Mouse (Mus musculus) MEL-GATA-1-ER (cell line): ENCODE measurements around the gene P2ry6.

Experiments
- DNase-seq: peaks from one replicate; pipeline ENCODE4 v3.0.0-alpha.2; 2012; ENCODE audit warnings: low read depth; ENCODE audit errors: extremely low read depth

The P2ry6 gene

DNA sequence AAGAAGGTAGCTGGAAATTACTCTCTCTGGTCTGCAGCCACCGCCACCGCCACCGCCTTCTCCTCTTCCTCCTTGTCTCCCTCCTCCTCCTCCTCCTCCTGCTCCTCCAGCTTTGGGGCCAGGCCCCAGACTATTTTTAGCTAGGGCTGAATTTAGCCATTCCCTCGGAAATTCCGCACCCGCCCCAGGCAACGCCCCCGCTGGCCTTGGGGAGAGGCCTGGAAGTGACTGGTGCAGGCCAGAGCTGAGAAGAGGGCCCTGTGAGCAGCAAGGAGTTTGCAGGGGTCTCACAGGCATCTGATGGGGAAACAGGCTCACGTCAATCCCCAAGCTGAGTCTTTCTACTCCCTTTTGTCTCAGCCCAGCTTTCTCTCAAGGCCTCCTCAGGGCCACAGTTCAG, 56.3 kb downstream of the P2ry6 start:
- DNase-seq: no peak

DNA sequence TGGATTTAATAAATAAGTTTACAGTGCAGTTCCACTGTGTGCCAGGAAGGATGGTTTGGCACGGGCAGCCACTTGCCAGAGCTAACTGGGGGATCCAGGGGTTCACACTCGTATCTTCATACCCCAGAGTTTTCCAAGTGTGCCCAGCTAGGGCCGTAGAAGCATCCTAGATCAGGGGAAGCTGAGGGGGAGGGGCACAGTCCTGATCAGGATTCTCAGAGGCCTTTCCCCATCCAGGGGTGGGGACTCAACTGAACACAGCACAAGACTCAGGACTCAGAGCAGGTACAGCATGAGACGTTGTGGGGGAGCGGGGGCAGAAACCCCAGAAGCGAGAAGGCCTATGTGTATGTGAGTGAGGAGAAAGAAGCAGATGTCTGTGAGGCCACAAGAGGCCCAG, 56.7 kb downstream of the P2ry6 start:
- no peak for DNase-seq

DNA sequence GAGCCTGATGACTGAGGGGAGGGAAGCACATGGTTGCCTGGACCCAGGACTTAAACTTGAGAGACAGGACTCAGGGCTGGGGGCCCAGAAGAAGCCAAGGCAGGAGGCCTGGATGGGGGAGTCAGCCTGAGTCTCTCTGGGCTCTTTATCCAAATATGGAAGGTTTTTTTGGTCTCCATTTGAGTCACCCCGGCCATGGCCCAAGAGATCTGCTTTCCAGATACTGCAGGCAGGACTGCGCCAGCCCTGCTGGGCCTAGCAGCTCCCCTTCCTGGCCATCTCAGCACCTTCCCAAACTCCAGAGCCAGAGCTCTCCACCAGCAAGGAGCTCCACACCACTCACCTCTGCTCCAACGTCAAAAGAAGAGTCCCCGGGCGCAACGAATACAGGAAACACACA, 57.9 kb downstream of the P2ry6 start:
- no peak for DNase-seq

GRCm38 (mm10) chr7:100915204-100915603, 59.2 kb downstream of the P2ry6 start:
- DNase-seq: no peak

DNA sequence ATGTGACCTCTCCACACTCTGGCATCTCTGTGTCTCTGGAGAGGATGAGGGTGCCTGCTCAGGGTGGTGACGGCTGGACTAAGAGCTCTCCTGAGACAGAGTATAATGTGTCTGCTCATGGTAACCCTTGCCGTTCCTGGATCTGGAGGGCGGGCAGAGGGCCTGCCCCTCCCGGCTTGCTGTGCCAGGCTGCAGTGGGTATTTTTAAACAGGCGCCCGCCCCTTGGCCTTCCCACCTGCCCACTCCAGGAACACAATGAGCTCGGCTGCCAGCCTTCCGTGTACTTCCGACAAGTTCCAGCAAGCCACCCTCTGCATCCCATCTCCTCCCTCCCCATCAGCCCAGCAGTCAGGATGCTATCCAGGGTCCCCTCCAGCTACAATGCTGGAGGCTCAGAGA, 62.7 kb downstream of the P2ry6 start:
- DNase-seq: no peak

DNA sequence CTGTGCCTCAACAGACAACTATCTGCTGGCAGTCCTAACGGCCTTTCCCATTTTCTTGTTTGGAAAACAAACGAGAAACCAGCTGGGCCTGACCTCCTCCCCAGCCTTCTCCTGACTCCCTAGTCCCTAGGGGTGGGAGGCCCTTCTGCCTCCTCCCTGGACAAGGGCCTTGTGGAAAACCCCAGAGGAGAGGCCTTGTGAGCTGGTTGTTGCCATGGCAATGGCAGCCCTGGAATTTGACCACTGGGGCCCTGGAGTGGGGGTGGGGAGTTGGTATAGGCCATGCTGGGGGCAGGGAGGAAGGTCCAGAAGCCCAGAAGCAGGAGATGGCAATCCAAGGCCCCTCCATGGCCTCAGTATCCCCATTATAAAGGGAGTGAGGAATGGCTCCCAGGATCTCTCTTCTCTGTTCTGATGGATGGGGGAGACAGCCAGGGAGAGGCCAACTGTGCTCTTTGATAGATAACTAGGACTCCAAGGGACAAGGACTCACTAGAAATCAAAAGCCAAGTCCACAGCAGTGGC, 63.1 kb downstream of the P2ry6 start:
- DNase-seq: no peak

DNA sequence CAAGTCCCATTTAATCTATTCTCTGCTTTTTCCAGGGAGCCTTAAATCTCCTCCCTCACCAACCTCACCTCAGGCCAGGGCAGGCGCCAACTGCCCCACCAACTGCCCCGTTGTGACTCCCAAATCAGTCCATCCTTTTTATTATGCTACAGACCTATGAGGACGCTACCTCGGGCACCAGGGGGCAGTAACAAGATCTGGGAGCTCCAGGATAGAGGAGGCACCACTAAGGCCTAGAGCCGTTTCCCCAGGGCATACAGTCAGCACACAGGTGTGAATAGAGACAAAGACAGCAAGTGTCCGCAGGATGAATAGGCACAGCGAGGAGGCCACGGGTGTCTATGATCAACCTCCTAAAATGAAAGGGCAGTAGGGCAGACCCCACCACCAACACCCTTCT, 65.9 kb downstream of the P2ry6 start:
- no peak for DNase-seq

DNA sequence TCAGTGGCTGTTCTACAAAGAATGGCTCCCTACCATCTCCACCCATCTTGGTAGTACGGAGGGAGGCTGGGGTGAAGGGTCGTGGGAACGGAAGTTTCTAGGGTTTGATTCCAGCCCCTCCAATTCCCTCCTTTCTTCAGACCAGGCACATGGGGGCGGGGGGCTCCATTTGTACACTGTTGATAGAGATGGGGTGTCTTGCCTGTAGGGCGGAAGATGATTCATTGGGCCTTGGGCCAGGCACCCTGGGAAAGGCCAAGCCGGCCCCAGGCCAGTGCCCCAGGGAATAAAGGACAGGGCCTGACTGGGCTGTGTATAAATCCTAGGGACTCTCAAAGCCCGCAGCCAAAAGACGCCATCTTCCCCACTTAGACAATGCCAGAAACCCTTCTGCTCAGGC, 66.4 kb downstream of the P2ry6 start:
- no peak for DNase-seq

- peak; percentile 30 for DNase-seq
These were observed 67.2 kb downstream of the P2ry6 start for GRCm38 (mm10) chr7:100907231-100907630.

DNA sequence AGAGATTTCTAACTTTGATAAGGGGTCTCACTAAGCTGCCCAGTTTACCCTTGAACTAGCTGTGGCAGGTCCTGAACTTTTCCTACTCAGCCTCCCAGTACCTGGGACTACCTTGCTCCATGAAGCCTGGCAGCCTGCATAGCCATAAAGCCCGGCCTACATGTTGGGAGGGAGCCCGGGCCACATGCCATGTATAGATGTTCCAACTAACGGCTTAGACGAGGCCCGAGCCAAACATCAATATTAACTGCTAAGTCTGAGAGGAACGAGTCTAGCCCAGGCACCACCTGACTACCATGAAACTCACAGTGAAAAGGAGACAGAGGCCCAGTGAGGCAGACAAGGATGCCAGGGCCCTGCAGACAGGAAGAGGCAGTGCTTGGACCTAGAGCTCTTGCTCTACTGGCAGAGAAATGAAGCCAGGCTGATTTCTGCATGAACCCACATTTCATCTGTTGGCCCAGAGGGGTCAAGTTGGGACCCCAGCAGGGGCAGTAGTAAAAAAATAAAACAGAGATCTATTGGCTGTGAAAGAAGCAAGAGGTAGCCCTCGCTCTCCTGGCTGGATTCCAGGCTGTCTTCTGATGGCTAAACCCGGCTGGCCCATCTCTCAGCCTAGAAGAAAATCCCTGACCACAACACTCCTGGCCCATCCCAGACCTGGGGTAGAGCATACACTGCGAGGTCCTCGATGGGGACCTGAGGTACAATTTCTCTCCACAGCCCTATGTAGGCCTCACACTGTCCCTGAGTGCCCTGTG, 68.2 kb downstream of the P2ry6 start:
- no peak for DNase-seq

- DNase-seq: no peak
These were observed 69.4 kb downstream of the P2ry6 start for GRCm38 (mm10) chr7:100905037-100905436.

- no peak for DNase-seq
These were observed 69.8 kb downstream of the P2ry6 start for GRCm38 (mm10) chr7:100904612-100905011.

GRCm38 (mm10) chr7:100902451-100903137, 71.9 kb downstream of the P2ry6 start:
- no peak for DNase-seq

GRCm38 (mm10) chr7:100897828-100898227, 76.6 kb downstream of the P2ry6 start:
- DNase-seq: no peak

GRCm38 (mm10) chr7:100894833-100895226, 79.6 kb downstream of the P2ry6 start:
- no peak for DNase-seq

DNA sequence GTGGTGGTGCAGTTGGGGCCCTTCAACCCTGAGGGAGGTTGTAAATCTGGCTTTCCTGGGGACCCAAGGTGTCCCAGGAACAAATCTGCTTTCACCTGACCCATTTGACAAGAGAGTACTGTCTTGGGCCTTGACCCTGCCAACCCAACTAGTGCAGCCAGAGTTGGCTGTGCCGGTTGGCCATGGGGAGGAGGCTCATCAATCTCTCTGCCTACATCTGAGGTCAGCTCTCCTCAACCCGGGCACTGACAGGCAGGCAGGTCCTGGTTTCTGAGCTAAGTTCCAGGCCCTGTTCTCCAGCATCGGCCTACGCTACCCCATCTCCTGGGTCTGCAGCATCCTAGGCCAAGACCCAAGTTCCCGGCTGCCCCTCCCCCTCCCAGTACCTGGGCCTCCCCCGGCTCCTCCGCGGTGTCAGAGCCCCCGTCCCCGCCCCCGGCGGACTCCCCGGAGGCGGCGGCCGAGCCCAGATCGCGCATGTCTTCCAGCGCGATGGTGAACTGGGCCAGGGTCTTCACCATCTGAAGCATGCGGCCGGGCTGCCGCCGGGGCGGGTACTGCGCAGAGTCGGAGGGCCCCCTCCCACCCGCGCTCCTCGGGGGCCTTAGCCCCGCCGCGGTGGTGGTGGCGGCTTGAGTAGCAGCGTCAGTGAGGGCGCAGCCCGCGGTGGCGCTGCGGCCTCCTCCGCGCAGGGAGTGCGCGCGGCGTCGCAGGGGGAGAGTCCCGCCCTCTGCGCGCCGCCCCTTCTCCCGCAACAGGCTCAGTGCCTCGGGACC, 80.2 kb downstream of the P2ry6 start:
- DNase-seq: no peak

GRCm38 (mm10) chr7:100893249-100894056, 81.0 kb downstream of the P2ry6 start:
- DNase-seq: no peak
